Mouse (Mus musculus) megakaryocyte, adult 5-6 weeks (primary cell): ENCODE results near the gene Rpl23. TPM values are rescaled to one million over a fixed set of nuclear protein-coding genes. Genes with fewer than 3 reads are reported as not detected.

ENCODE experiments used
- ATAC-seq: 2 replicates; pipeline ENCODE4 v1.8.0; 2016; ENCODE audit warnings: mild to moderate bottlenecking, inconsistent platforms; ENCODE audit not compliant: poor library complexity, severe bottlenecking
- total RNA-seq, 2 experiments: library from RNA; stranded (forward) in 1 of 2; stranded (reverse) in 1 of 2; fragments of 153-499, 151-499 nt in 1 of 2; fragments of 221-1000, 200-1000 nt in 1 of 2; gene quantifications; 2 replicates each; pipeline versions ENCODE4 v1.2.3 to v1.2.4; 2015 to 2017

Gene Rpl23
- total RNA-seq, 2 experiments from 2014 or later: 895 to 1,123 TPM

- peak; percentile 92 for ATAC-seq
Observed at GRCm38 (mm10) chr11:97815736-97816135, 33.5 kb upstream of the Rpl23 start.

GRCm38 (mm10) chr11:97813746-97814515, 31.7 kb upstream of the Rpl23 start:
- no peak for ATAC-seq

- ATAC-seq: no peak
Observed at GRCm38 (mm10) chr11:97813085-97813484, 30.8 kb upstream of the Rpl23 start.

- no peak for ATAC-seq
Observed at GRCm38 (mm10) chr11:97812491-97812921, 30.3 kb upstream of the Rpl23 start.

GRCm38 (mm10) chr11:97811569-97812362, 29.5 kb upstream of the Rpl23 start:
- ATAC-seq: no peak

GRCm38 (mm10) chr11:97810970-97811369, 28.7 kb upstream of the Rpl23 start:
- ATAC-seq: no peak

- peak; percentile 25 for ATAC-seq
Observed at GRCm38 (mm10) chr11:97810356-97810755, 28.1 kb upstream of the Rpl23 start.

- no peak for ATAC-seq
Observed at GRCm38 (mm10) chr11:97809235-97810121, 27.2 kb upstream of the Rpl23 start.

- no peak for ATAC-seq
Observed at GRCm38 (mm10) chr11:97808621-97809234, 26.5 kb upstream of the Rpl23 start.

GRCm38 (mm10) chr11:97808093-97808492, 25.9 kb upstream of the Rpl23 start:
- no peak for ATAC-seq

- ATAC-seq: no peak
Observed at GRCm38 (mm10) chr11:97807626-97808025, 25.4 kb upstream of the Rpl23 start.

GRCm38 (mm10) chr11:97806613-97806964, 24.4 kb upstream of the Rpl23 start:
- no peak for ATAC-seq

GRCm38 (mm10) chr11:97805662-97806612, 23.7 kb upstream of the Rpl23 start:
- no peak for ATAC-seq

GRCm38 (mm10) chr11:97804841-97805661, 22.8 kb upstream of the Rpl23 start:
- no peak for ATAC-seq

- no peak for ATAC-seq
Observed at GRCm38 (mm10) chr11:97803847-97804246, 21.6 kb upstream of the Rpl23 start.

- ATAC-seq: no peak
Observed at GRCm38 (mm10) chr11:97802495-97802894, 20.3 kb upstream of the Rpl23 start.

- no peak for ATAC-seq
Observed at GRCm38 (mm10) chr11:97802194-97802470, 19.9 kb upstream of the Rpl23 start.

GRCm38 (mm10) chr11:97801409-97802193, 19.4 kb upstream of the Rpl23 start:
- no peak for ATAC-seq
